ENCODE assay signal across 7 mouse cellular contexts in genomic region chr4:140555273-140555672, GRCm38 (mm10).
DNase-seq lines count a peak whose midpoint lies in the region; TF ChIP-seq lines count a peak whose summit lies in the region.

No protein-coding gene starts in this region.

- TF ChIP-seq CTCF in E14TG2a.4 (conservative IDR thresholded peaks at IDR 0.05; ENCODE audit: low read length): peak; percentile 90

- peaks cover 62% of the 10 kb centered on the region for H3K4me1 ChIP-seq in E14TG2a.4 (replicated peaks; ENCODE audit: low read depth, low read length)

- intact Hi-C loops in heart, postnatal 14 days (cut with DNase I): loop anchor here (2.0 to 5.0 kb wide), 3 partner anchors 62 to 157 kb away; no protein-coding TSS in a partner anchor

- H3K36me3 ChIP-seq in E14TG2a.4 (ENCODE audit: insufficient read depth, low read length): peaks cover 63% of the 10 kb centered on the region

- no peaks in the 10 kb centered on the region for H3K27me3 ChIP-seq in E14TG2a.4 (ENCODE audit: insufficient read depth, low read length)

- H3K9me3 ChIP-seq in E14TG2a.4 (ENCODE audit: low read length): no peaks in the 10 kb centered on the region

- H3K4me3 ChIP-seq in E14TG2a.4 (replicated peaks; ENCODE audit: low read length): no peak overlapping the region

- DNase-seq in T-cell, adult 2 months (ENCODE audit: low spot score): peak; percentile 23
- DNase-seq in cerebellum, postnatal 4 days (ENCODE audit: low spot score in 2 of 2): peak; percentile 56 to 79
- DNase-seq in heart, postnatal 14 days: peak; percentile 69 to 76
- peak; percentile 68 to 78 for DNase-seq in layer of hippocampus, postnatal 10 days (ENCODE audit: low spot score in 2 of 2)
- peak; percentile 48 to 67 for DNase-seq in lung, postnatal 4 days
- peak; percentile 39 for DNase-seq in skeletal muscle tissue, adult 2 months (ENCODE audit: low read depth, low spot score)

Comparison
In these comparisons a context has a peak if more than half of its experiments do, and no peak if none do; other contexts are left out.
1. DNase-seq: peak in every context shown above with its lines; median percentile 73 in layer of hippocampus, postnatal 10 days; 72 in heart, postnatal 14 days; 68 in cerebellum, postnatal 4 days; 58 in lung, postnatal 4 days; 39 in skeletal muscle tissue, adult 2 months; 23 in T-cell, adult 2 months.